19 mouse cellular contexts compared by ENCODE assay signal in genomic region chr10:12865201-12865600, GRCm38 (mm10). TPM values are rescaled to one million over a fixed set of nuclear protein-coding genes. Genes with fewer than 3 reads are reported as not detected.
DNase-seq lines count a peak whose midpoint lies in the region; ATAC-seq and TF ChIP-seq lines count a peak whose summit lies in the region.
"Had no signal": no experiment of that assay in that cellular context is flagged by ENCODE, and none has a peak within 500 bp of the region (broad histone marks: within the 10 kb centered on the region; RNA-seq: fewer than 3 reads in every experiment).

No protein-coding gene starts in this region.

- no peak overlapping the region for H3K9ac ChIP-seq in heart, embryonic 12.5 days
- no peak overlapping the region for H3K9ac ChIP-seq in stomach, postnatal 0 days (ENCODE audit: low read length)
- H3K9ac ChIP-seq: hindbrain, embryonic 15.5 days; limb, embryonic 12.5 days; liver, postnatal 0 days; midbrain, embryonic 12.5 days; stomach, embryonic 15.5 days had no signal

- no peak overlapping the region for H3K4me2 ChIP-seq in heart, embryonic 12.5 days
- H3K4me2 ChIP-seq in stomach, postnatal 0 days (replicated peaks; ENCODE audit: low read depth): no peak overlapping the region
- H3K4me2 ChIP-seq: hindbrain, embryonic 15.5 days; limb, embryonic 12.5 days; liver, embryonic 11.5 days; midbrain, embryonic 12.5 days; stomach, embryonic 15.5 days had no signal

- WGBS in heart, embryonic 12.5 days: 73% methylated on average over 6 of the region's 6 CpGs
- 61% methylated on average over 6 of the region's 6 CpGs for WGBS in stomach, postnatal 0 days

- TF ChIP-seq CTCF in stomach, postnatal 0 days (IDR thresholded peaks at IDR 0.05; ENCODE audit: low read depth): no peak

- H3K27ac ChIP-seq in heart, embryonic 12.5 days (ENCODE audit: poor library complexity, severe bottlenecking): no peak overlapping the region
- no peak overlapping the region for H3K27ac ChIP-seq in stomach, postnatal 0 days (replicated peaks)
- H3K27ac ChIP-seq: embryonic facial prominence, embryonic 10.5 days; hindbrain, embryonic 15.5 days; limb, embryonic 12.5 days; midbrain, embryonic 12.5 days; stomach, embryonic 15.5 days had no signal

- H3K4me1 ChIP-seq in heart, embryonic 12.5 days (replicated peaks): peaks cover 40% of the 10 kb centered on the region
- H3K4me1 ChIP-seq in stomach, postnatal 0 days (replicated peaks; ENCODE audit: control insufficient read depth, insufficient read depth): peaks cover 4% of the 10 kb centered on the region; the same call in 1 of the 2 replicates

- H3K27me3 ChIP-seq in heart, embryonic 12.5 days (replicated peaks): no peaks in the 10 kb centered on the region
- H3K27me3 ChIP-seq in stomach, postnatal 0 days (ENCODE audit: control insufficient read depth, insufficient read depth, low read length): no peaks in the 10 kb centered on the region
- H3K27me3 ChIP-seq: hindbrain, embryonic 15.5 days; stomach, embryonic 15.5 days had no signal

- peak; percentile 76 for DNase-seq in heart, adult 11 months
- peak; percentile 33 for DNase-seq in lung, postnatal 10 days
- DNase-seq in lung, adult 18-20 months: no peak
- peak; percentile 50 for DNase-seq in adrenal gland, postnatal 25 days
- DNase-seq in stomach, postnatal 0 days (ENCODE audit: low spot score): peak; percentile 42
- no peak for DNase-seq in thymus, postnatal 4 days
- DNase-seq: cerebellum, adult 9-11 months; gastrocnemius, postnatal 36 days; kidney, adult 2 months; layer of hippocampus, postnatal 36 days; liver, postnatal 0 days had no signal

- TF ChIP-seq EP300 in stomach, postnatal 0 days (optimal IDR thresholded peaks at IDR 0.05): no peak

- ATAC-seq in heart, embryonic 12.5 days (ENCODE audit: insufficient number of reproducible peaks, low FRiP score): no peak
- ATAC-seq in stomach, postnatal 0 days (ENCODE audit: low FRiP score, low TSS enrichment): no peak
- ATAC-seq: forebrain, embryonic 16.5 days; liver, postnatal 0 days had no signal

- no peak overlapping the region for H3K4me3 ChIP-seq in heart, embryonic 12.5 days
- H3K4me3 ChIP-seq in stomach, postnatal 0 days (ENCODE audit: low read depth, low read length): no peak overlapping the region
- H3K4me3 ChIP-seq: embryonic facial prominence, embryonic 10.5 days; hindbrain, embryonic 15.5 days; limb, embryonic 12.5 days; midbrain, embryonic 12.5 days; stomach, embryonic 15.5 days had no signal

- H3K9me3 ChIP-seq in heart, embryonic 12.5 days (replicated peaks): no peaks in the 10 kb centered on the region
- H3K9me3 ChIP-seq in stomach, postnatal 0 days (ENCODE audit: control insufficient read depth, low read length): no peaks in the 10 kb centered on the region
- H3K9me3 ChIP-seq: embryonic facial prominence, embryonic 10.5 days; hindbrain, embryonic 15.5 days; limb, embryonic 12.5 days; midbrain, embryonic 12.5 days; stomach, embryonic 15.5 days had no signal

- peaks cover 14% of the 10 kb centered on the region for H3K36me3 ChIP-seq in heart, embryonic 12.5 days
- H3K36me3 ChIP-seq in stomach, postnatal 0 days (ENCODE audit: control insufficient read depth, insufficient read depth, low read length): 0 out of 2 replicates have a peak, but pooled peaks cover 3% of the 10 kb centered on the region
- H3K36me3 ChIP-seq: hindbrain, embryonic 15.5 days; limb, embryonic 12.5 days; midbrain, embryonic 12.5 days; stomach, embryonic 15.5 days had no signal

RNA-seq across cellular contexts. Expression of gene Utrn, which starts 4.0 kb away (rescaled TPM):
- 66.8 and 69.2 TPM in 2 replicates for polyA plus RNA-seq in heart, embryonic 12.5 days (2016; fragmentation: Nextera tagmentation; extraction: Ambion mirVana)
- total RNA-seq in adrenal gland, postnatal 25 days (2021): 91.5 and 114 TPM in 2 replicates
- 33.8 and 40.4 TPM in 2 replicates for polyA plus RNA-seq in stomach, postnatal 0 days (2015; fragmentation: Nextera tagmentation; extraction: Ambion mirVana)

Comparison
In these comparisons a context has a peak if more than half of its experiments do, and no peak if none do; other contexts are left out.
1. DNase-seq: peak in heart, adult 11 months (single experiment), lung, postnatal 10 days (single experiment), adrenal gland, postnatal 25 days (single experiment) and stomach, postnatal 0 days (single experiment); none in lung, adult 18-20 months (0 of 2) and thymus, postnatal 4 days (single experiment).